Mouse (Mus musculus): Measurements from ENCODE around the gene Cnn2. TPM values are rescaled to one million over a fixed set of nuclear protein-coding genes. Genes with fewer than 3 reads are reported as not detected.

Gene Cnn2
- polyA plus RNA-seq, 1 experiment from 2014 or later = 221 TPM

GRCm38 (mm10) chr10:79974087-79974486 lies 14.3 kb upstream of the Cnn2 start:
- H3K9ac ChIP-seq (ENCODE audit: low read depth, low read length) = no peak overlapping the region
- H3K9me3 ChIP-seq (ENCODE audit: control insufficient read depth, low read length) = no peaks in the 10 kb centered on the region
- DNase-seq (ENCODE audit: low spot score) = no peak
- WGBS = 87% methylated on average over 21 of the region's 21 CpGs
- no peak overlapping the region for H3K4me2 ChIP-seq (replicated peaks; ENCODE audit: low read depth, low read length)
- peaks cover 24% of the 10 kb centered on the region for H3K27me3 ChIP-seq (ENCODE audit: control insufficient read depth, insufficient read depth, low read length)
- H3K27ac ChIP-seq (ENCODE audit: low read depth, low read length) = no peak overlapping the region
- H3K4me1 ChIP-seq (replicated peaks; ENCODE audit: control insufficient read depth, insufficient read depth, low read length) = peaks cover 3% of the 10 kb centered on the region; the same call in 1 of the 2 replicates
- H3K36me3 ChIP-seq (ENCODE audit: control insufficient read depth, insufficient read depth, low read length) = peaks cover 29% of the 10 kb centered on the region
- no peak for ATAC-seq (ENCODE audit: low FRiP score)
- no peak overlapping the region for H3K4me3 ChIP-seq (ENCODE audit: low read depth, low read length)

GRCm38 (mm10) chr10:79974668-79975067 lies 13.7 kb upstream of the Cnn2 start:
- ATAC-seq (ENCODE audit: low FRiP score) (no peak), DNase-seq (ENCODE audit: low spot score) (no peak)
- Histone ChIP-seq H3K9ac (ENCODE audit: low read depth, low read length) (no peak overlapping the region), H3K27me3 (ENCODE audit: control insufficient read depth, insufficient read depth, low read length) (peaks cover 20% of the 10 kb centered on the region), H3K4me3 (ENCODE audit: low read depth, low read length) (no peak overlapping the region), H3K27ac (ENCODE audit: low read depth, low read length) (no peak overlapping the region), H3K9me3 (ENCODE audit: control insufficient read depth, low read length) (no peaks in the 10 kb centered on the region), H3K4me2 (replicated peaks; ENCODE audit: low read depth, low read length) (no peak overlapping the region), H3K4me1 (replicated peaks; ENCODE audit: control insufficient read depth, insufficient read depth, low read length) (peaks cover 3% of the 10 kb centered on the region; the same call in 1 of the 2 replicates), H3K36me3 (ENCODE audit: control insufficient read depth, insufficient read depth, low read length) (peaks cover 30% of the 10 kb centered on the region)
- 87% methylated on average over 8 of the region's 8 CpGs for WGBS

- DNase-seq (ENCODE audit: low spot score) (no peak), ATAC-seq (ENCODE audit: low FRiP score) (no peak)
- Histone ChIP-seq H3K4me1 (replicated peaks; ENCODE audit: control insufficient read depth, insufficient read depth, low read length) (no peaks in the 10 kb centered on the region), H3K4me2 (replicated peaks; ENCODE audit: low read depth, low read length) (no peak overlapping the region), H3K9ac (ENCODE audit: low read depth, low read length) (no peak overlapping the region), H3K9me3 (ENCODE audit: control insufficient read depth, low read length) (no peaks in the 10 kb centered on the region), H3K27ac (ENCODE audit: low read depth, low read length) (no peak overlapping the region), H3K36me3 (ENCODE audit: control insufficient read depth, insufficient read depth, low read length) (peaks cover 30% of the 10 kb centered on the region), H3K4me3 (ENCODE audit: low read depth, low read length) (no peak overlapping the region), H3K27me3 (ENCODE audit: control insufficient read depth, insufficient read depth, low read length) (peaks cover 10% of the 10 kb centered on the region)
- WGBS = 86% methylated on average over 25 of the region's 28 CpGs
These were observed 12.2 kb upstream of the Cnn2 start for GRCm38 (mm10) chr10:79976071-79976721.

- 79% methylated on average over 33 of the region's 36 CpGs for WGBS
- peaks cover 30% of the 10 kb centered on the region for H3K36me3 ChIP-seq (ENCODE audit: control insufficient read depth, insufficient read depth, low read length)
- H3K9ac ChIP-seq (ENCODE audit: low read depth, low read length) = no peak overlapping the region
- no peak overlapping the region for H3K4me3 ChIP-seq (ENCODE audit: low read depth, low read length)
- no peak for ATAC-seq (ENCODE audit: low FRiP score)
- peaks cover 7% of the 10 kb centered on the region for H3K27me3 ChIP-seq (ENCODE audit: control insufficient read depth, insufficient read depth, low read length)
- no peaks in the 10 kb centered on the region for H3K9me3 ChIP-seq (ENCODE audit: control insufficient read depth, low read length)
- no peak overlapping the region for H3K4me2 ChIP-seq (replicated peaks; ENCODE audit: low read depth, low read length)
- H3K4me1 ChIP-seq (replicated peaks; ENCODE audit: control insufficient read depth, insufficient read depth, low read length) = no peaks in the 10 kb centered on the region
- DNase-seq (ENCODE audit: low spot score) = no peak
- no peak overlapping the region for H3K27ac ChIP-seq (ENCODE audit: low read depth, low read length)
These were observed 11.7 kb upstream of the Cnn2 start for GRCm38 (mm10) chr10:79976722-79977107.

- peaks cover under 1% of the 10 kb centered on the region for H3K27me3 ChIP-seq (ENCODE audit: control insufficient read depth, insufficient read depth, low read length)
- H3K9ac ChIP-seq (ENCODE audit: low read depth, low read length) = no peak overlapping the region
- DNase-seq (ENCODE audit: low spot score) (no peak), ATAC-seq (ENCODE audit: low FRiP score) (no peak)
- H3K4me1 ChIP-seq (replicated peaks; ENCODE audit: control insufficient read depth, insufficient read depth, low read length) = no peaks in the 10 kb centered on the region
- H3K36me3 ChIP-seq (ENCODE audit: control insufficient read depth, insufficient read depth, low read length) = peaks cover 30% of the 10 kb centered on the region
- H3K27ac ChIP-seq (ENCODE audit: low read depth, low read length) = no peak overlapping the region
- H3K4me3 ChIP-seq (ENCODE audit: low read depth, low read length) = no peak overlapping the region
- H3K9me3 ChIP-seq (ENCODE audit: control insufficient read depth, low read length) = no peaks in the 10 kb centered on the region
- no peak overlapping the region for H3K4me2 ChIP-seq (replicated peaks; ENCODE audit: low read depth, low read length)
- 89% methylated on average over 24 of the region's 28 CpGs for WGBS
These were observed 11.1 kb upstream of the Cnn2 start for GRCm38 (mm10) chr10:79977324-79977723.

GRCm38 (mm10) chr10:79978061-79978460 lies 10.3 kb upstream of the Cnn2 start:
- no peak for DNase-seq (ENCODE audit: low spot score)
- no peak for ATAC-seq (ENCODE audit: low FRiP score)
- no peak overlapping the region for H3K27ac ChIP-seq (ENCODE audit: low read depth, low read length)
- no peak overlapping the region for H3K4me2 ChIP-seq (replicated peaks; ENCODE audit: low read depth, low read length)
- H3K36me3 ChIP-seq (ENCODE audit: control insufficient read depth, insufficient read depth, low read length) = peaks cover 30% of the 10 kb centered on the region
- no peaks in the 10 kb centered on the region for H3K9me3 ChIP-seq (ENCODE audit: control insufficient read depth, low read length)
- peaks cover 2% of the 10 kb centered on the region for H3K4me1 ChIP-seq (replicated peaks; ENCODE audit: control insufficient read depth, insufficient read depth, low read length)
- H3K9ac ChIP-seq (ENCODE audit: low read depth, low read length) = no peak overlapping the region
- 95% methylated on average over 21 of the region's 21 CpGs for WGBS
- no peaks in the 10 kb centered on the region for H3K27me3 ChIP-seq (ENCODE audit: control insufficient read depth, insufficient read depth, low read length)
- H3K4me3 ChIP-seq (ENCODE audit: low read depth, low read length) = no peak overlapping the region

GRCm38 (mm10) chr10:79979401-79980155 lies 8.8 kb upstream of the Cnn2 start:
- no peak for DNase-seq (ENCODE audit: low spot score)
- Histone ChIP-seq H3K9me3 (ENCODE audit: control insufficient read depth, low read length) (no peaks in the 10 kb centered on the region), H3K36me3 (ENCODE audit: control insufficient read depth, insufficient read depth, low read length) (peaks cover 30% of the 10 kb centered on the region), H3K27ac (ENCODE audit: low read depth, low read length) (no peak overlapping the region), H3K4me3 (ENCODE audit: low read depth, low read length) (no peak overlapping the region), H3K27me3 (ENCODE audit: control insufficient read depth, insufficient read depth, low read length) (no peaks in the 10 kb centered on the region), H3K4me2 (replicated peaks; ENCODE audit: low read depth, low read length) (no peak overlapping the region), H3K9ac (ENCODE audit: low read depth, low read length) (no peak overlapping the region), H3K4me1 (replicated peaks; ENCODE audit: control insufficient read depth, insufficient read depth, low read length) (peaks cover 6% of the 10 kb centered on the region)
- 91% methylated on average over 22 of the region's 22 CpGs for WGBS
- ATAC-seq (ENCODE audit: low FRiP score) = no peak

- H3K9me3 ChIP-seq (ENCODE audit: control insufficient read depth, low read length) = no peaks in the 10 kb centered on the region
- H3K4me3 ChIP-seq (ENCODE audit: low read depth, low read length) = peak overlapping the region; percentile 66
- peak overlapping the region; percentile 73 for H3K4me2 ChIP-seq (replicated peaks; ENCODE audit: low read depth, low read length)
- peak overlapping the region; percentile 92; the same call in 1 of the 2 replicates for H3K27ac ChIP-seq (ENCODE audit: low read depth, low read length)
- ATAC-seq (ENCODE audit: low FRiP score) = no peak
- peak overlapping the region; percentile 86 for H3K9ac ChIP-seq (ENCODE audit: low read depth, low read length)
- peaks cover 6% of the 10 kb centered on the region for H3K4me1 ChIP-seq (replicated peaks; ENCODE audit: control insufficient read depth, insufficient read depth, low read length)
- no peak for DNase-seq (ENCODE audit: low spot score)
- peaks cover 9% of the 10 kb centered on the region; the same call in 1 of the 2 replicates for H3K36me3 ChIP-seq (ENCODE audit: control insufficient read depth, insufficient read depth, low read length)
- H3K27me3 ChIP-seq (ENCODE audit: control insufficient read depth, insufficient read depth, low read length) = peaks cover 15% of the 10 kb centered on the region
- 78% methylated on average over 5 of the region's 5 CpGs for WGBS
These were observed 5.2 kb upstream of the Cnn2 start for GRCm38 (mm10) chr10:79983205-79983604.

Data from hindbrain, embryonic 11.5 days (tissue).